Mouse (Mus musculus): ENCODE data around the gene Kirrel. TPM values are rescaled to one million over a fixed set of nuclear protein-coding genes. Genes with fewer than 3 reads are reported as not detected.

Gene Kirrel
- polyA plus RNA-seq (2015; fragmentation: Nextera tagmentation; extraction: Ambion mirVana), result 7.4 and 8.3 TPM in 2 replicates

GRCm38 (mm10) chr3:87174096-87174768, at the start of gene Kirrel:
TSS of gene Kirrel (minus strand) at chr3:87174747.
- Histone ChIP-seq H3K27ac (peak within 1 kb of the TSS; percentile 80), H3K4me3 (peak within 1 kb of the TSS; percentile 63), H3K4me1 (peaks cover 53% of the 10 kb centered on the region), H3K36me3 (replicated peaks) (no peaks in the 10 kb centered on the region), H3K4me2 (peak within 1 kb of the TSS; percentile 66), H3K9ac (peak within 1 kb of the TSS; percentile 56), H3K27me3 (replicated peaks) (no peaks in the 10 kb centered on the region), H3K9me3 (no peaks in the 10 kb centered on the region)
- peak; percentile 82 for ATAC-seq (replicated peaks)
- WGBS, result under 1% methylated on average over 44 of the region's 45 CpGs

- Histone ChIP-seq H3K36me3 (replicated peaks) (no peaks in the 10 kb centered on the region), H3K27ac (no peak overlapping the region), H3K4me3 (no peak overlapping the region), H3K27me3 (replicated peaks) (no peaks in the 10 kb centered on the region), H3K9ac (no peak overlapping the region), H3K4me2 (no peak overlapping the region), H3K4me1 (no peaks in the 10 kb centered on the region), H3K9me3 (no peaks in the 10 kb centered on the region)
- WGBS, result 91% methylated on average over 4 of the region's 4 CpGs
- ATAC-seq (replicated peaks), result no peak
Observed at GRCm38 (mm10) chr3:87223636-87224035, 49.1 kb upstream of the Kirrel start.

- H3K4me1 ChIP-seq, result no peaks in the 10 kb centered on the region
- ATAC-seq (replicated peaks), result no peak
- H3K4me2 ChIP-seq, result no peak overlapping the region
- no peaks in the 10 kb centered on the region for H3K27me3 ChIP-seq (replicated peaks)
- no peaks in the 10 kb centered on the region for H3K9me3 ChIP-seq
- no peak overlapping the region for H3K27ac ChIP-seq
- 85% methylated on average over 5 of the region's 5 CpGs for WGBS
- no peaks in the 10 kb centered on the region for H3K36me3 ChIP-seq (replicated peaks)
- H3K9ac ChIP-seq, result no peak overlapping the region
- no peak overlapping the region for H3K4me3 ChIP-seq
Observed at GRCm38 (mm10) chr3:87222346-87222745, 47.8 kb upstream of the Kirrel start.

GRCm38 (mm10) chr3:87215176-87215575, 40.6 kb upstream of the Kirrel start:
- 80% methylated on average over 11 of the region's 11 CpGs for WGBS
- no peaks in the 10 kb centered on the region for H3K36me3 ChIP-seq (replicated peaks)
- no peaks in the 10 kb centered on the region for H3K27me3 ChIP-seq (replicated peaks)
- no peak overlapping the region for H3K9ac ChIP-seq
- H3K4me3 ChIP-seq, result no peak overlapping the region
- no peaks in the 10 kb centered on the region for H3K9me3 ChIP-seq
- H3K27ac ChIP-seq, result no peak overlapping the region
- no peak overlapping the region for H3K4me2 ChIP-seq
- no peak for ATAC-seq (replicated peaks)
- H3K4me1 ChIP-seq, result no peaks in the 10 kb centered on the region

GRCm38 (mm10) chr3:87214221-87214864, 39.8 kb upstream of the Kirrel start:
- no peak overlapping the region for H3K9ac ChIP-seq
- 92% methylated on average over 19 of the region's 19 CpGs for whole genome bisulfite sequencing

GRCm38 (mm10) chr3:87206336-87207075, 32.0 kb upstream of the Kirrel start:
- H3K27me3 ChIP-seq (replicated peaks), result no peaks in the 10 kb centered on the region
- no peaks in the 10 kb centered on the region for H3K9me3 ChIP-seq
- no peaks in the 10 kb centered on the region for H3K36me3 ChIP-seq (replicated peaks)
- H3K9ac ChIP-seq, result no peak overlapping the region
- no peak overlapping the region for H3K4me3 ChIP-seq
- no peak overlapping the region for H3K4me2 ChIP-seq
- H3K27ac ChIP-seq, result no peak overlapping the region
- no peak for ATAC-seq (replicated peaks)
- H3K4me1 ChIP-seq, result no peaks in the 10 kb centered on the region
- 85% methylated on average over 5 of the region's 5 CpGs for WGBS

More at GRCm38 (mm10) chr3:87214221-87214864, 39.8 kb upstream of the Kirrel start:
- Histone ChIP-seq H3K27me3 (replicated peaks) (no peaks in the 10 kb centered on the region), H3K27ac (no peak overlapping the region), H3K36me3 (replicated peaks) (no peaks in the 10 kb centered on the region), H3K9me3 (no peaks in the 10 kb centered on the region), H3K4me3 (no peak overlapping the region), H3K4me2 (no peak overlapping the region), H3K4me1 (no peaks in the 10 kb centered on the region)
- ATAC-seq (replicated peaks), result no peak

- Histone ChIP-seq H3K9ac (no peak overlapping the region), H3K9me3 (no peaks in the 10 kb centered on the region), H3K4me1 (no peaks in the 10 kb centered on the region), H3K4me3 (no peak overlapping the region), H3K4me2 (no peak overlapping the region), H3K27me3 (replicated peaks) (no peaks in the 10 kb centered on the region), H3K36me3 (replicated peaks) (no peaks in the 10 kb centered on the region), H3K27ac (no peak overlapping the region)
- 43% methylated on average over 6 of the region's 6 CpGs for WGBS
- ATAC-seq (replicated peaks), result no peak
Observed at GRCm38 (mm10) chr3:87196637-87197036, 22.1 kb upstream of the Kirrel start.

- no peak for ATAC-seq (replicated peaks)
- Histone ChIP-seq H3K4me1 (no peaks in the 10 kb centered on the region), H3K9me3 (no peaks in the 10 kb centered on the region), H3K4me3 (no peak overlapping the region), H3K27ac (no peak overlapping the region), H3K36me3 (replicated peaks) (no peaks in the 10 kb centered on the region), H3K9ac (no peak overlapping the region), H3K4me2 (no peak overlapping the region), H3K27me3 (replicated peaks) (no peaks in the 10 kb centered on the region)
- 89% methylated on average over 4 of the region's 4 CpGs for WGBS
Observed at GRCm38 (mm10) chr3:87195041-87195440, 20.5 kb upstream of the Kirrel start.

- H3K4me3 ChIP-seq, result no peak overlapping the region
- WGBS, result 85% methylated on average over 2 of the region's 2 CpGs
- H3K4me1 ChIP-seq, result no peaks in the 10 kb centered on the region
- H3K36me3 ChIP-seq (replicated peaks), result no peaks in the 10 kb centered on the region
- no peak overlapping the region for H3K27ac ChIP-seq
- no peaks in the 10 kb centered on the region for H3K27me3 ChIP-seq (replicated peaks)
- no peak for ATAC-seq (replicated peaks)
- no peak overlapping the region for H3K4me2 ChIP-seq
- H3K9ac ChIP-seq, result no peak overlapping the region
- H3K9me3 ChIP-seq, result no peaks in the 10 kb centered on the region
Observed at GRCm38 (mm10) chr3:87194591-87194990, 20.0 kb upstream of the Kirrel start.

- WGBS, result 60% methylated on average over 1 of the region's 1 CpGs
- H3K4me3 ChIP-seq, result no peak overlapping the region
- H3K9ac ChIP-seq, result no peak overlapping the region
Observed at GRCm38 (mm10) chr3:87193756-87194155, 19.2 kb upstream of the Kirrel start.

GRCm38 (mm10) chr3:87193352-87193751, 18.8 kb upstream of the Kirrel start:
- Histone ChIP-seq H3K36me3 (replicated peaks) (no peaks in the 10 kb centered on the region), H3K9ac (no peak overlapping the region)

More at GRCm38 (mm10) chr3:87193756-87194155, 19.2 kb upstream of the Kirrel start:
- H3K36me3 ChIP-seq (replicated peaks), result no peaks in the 10 kb centered on the region
- H3K27ac ChIP-seq, result no peak overlapping the region
- no peaks in the 10 kb centered on the region for H3K9me3 ChIP-seq
- H3K4me2 ChIP-seq, result no peak overlapping the region
- no peak for ATAC-seq (replicated peaks)
- H3K4me1 ChIP-seq, result no peaks in the 10 kb centered on the region
- no peaks in the 10 kb centered on the region for H3K27me3 ChIP-seq (replicated peaks)

GRCm38 (mm10) chr3:87176687-87177086, 2.1 kb upstream of the Kirrel start:
- no peak overlapping the region for H3K4me2 ChIP-seq
- no peaks in the 10 kb centered on the region for H3K36me3 ChIP-seq (replicated peaks)
- H3K27ac ChIP-seq, result no peak overlapping the region
- no peak overlapping the region for H3K9ac ChIP-seq
- WGBS, result 83% methylated on average over 4 of the region's 4 CpGs
- H3K9me3 ChIP-seq, result no peaks in the 10 kb centered on the region
- H3K4me1 ChIP-seq, result peaks cover 28% of the 10 kb centered on the region
- no peaks in the 10 kb centered on the region for H3K27me3 ChIP-seq (replicated peaks)
- no peak overlapping the region for H3K4me3 ChIP-seq
- ATAC-seq (replicated peaks), result no peak

More at GRCm38 (mm10) chr3:87193352-87193751, 18.8 kb upstream of the Kirrel start:
- ATAC-seq (replicated peaks), result no peak
- 69% methylated on average over 6 of the region's 6 CpGs for WGBS
- no peaks in the 10 kb centered on the region for H3K4me1 ChIP-seq
- no peak overlapping the region for H3K4me2 ChIP-seq
- no peak overlapping the region for H3K4me3 ChIP-seq
- no peaks in the 10 kb centered on the region for H3K27me3 ChIP-seq (replicated peaks)
- no peaks in the 10 kb centered on the region for H3K9me3 ChIP-seq
- H3K27ac ChIP-seq, result no peak overlapping the region
